Mouse (Mus musculus) cerebellum, postnatal 4 days (tissue): ENCODE data around the gene Arid4b.
A peak's percentile ranks its signal among the peaks of the same experiment; 100 is the strongest.
"Not testable (repeated sequence)": the region's sequence is repeated elsewhere in the genome, so short reads cannot be mapped to it uniquely, and the experiment has no call there.

Source experiments
- DNase-seq, 2 experiments: peaks; one replicate each; pipeline ENCODE4 v3.0.0; 2022; ENCODE audit warnings: low spot score in 2 of 2, mixed read lengths in 1 of 2

The Arid4b gene

DNA sequence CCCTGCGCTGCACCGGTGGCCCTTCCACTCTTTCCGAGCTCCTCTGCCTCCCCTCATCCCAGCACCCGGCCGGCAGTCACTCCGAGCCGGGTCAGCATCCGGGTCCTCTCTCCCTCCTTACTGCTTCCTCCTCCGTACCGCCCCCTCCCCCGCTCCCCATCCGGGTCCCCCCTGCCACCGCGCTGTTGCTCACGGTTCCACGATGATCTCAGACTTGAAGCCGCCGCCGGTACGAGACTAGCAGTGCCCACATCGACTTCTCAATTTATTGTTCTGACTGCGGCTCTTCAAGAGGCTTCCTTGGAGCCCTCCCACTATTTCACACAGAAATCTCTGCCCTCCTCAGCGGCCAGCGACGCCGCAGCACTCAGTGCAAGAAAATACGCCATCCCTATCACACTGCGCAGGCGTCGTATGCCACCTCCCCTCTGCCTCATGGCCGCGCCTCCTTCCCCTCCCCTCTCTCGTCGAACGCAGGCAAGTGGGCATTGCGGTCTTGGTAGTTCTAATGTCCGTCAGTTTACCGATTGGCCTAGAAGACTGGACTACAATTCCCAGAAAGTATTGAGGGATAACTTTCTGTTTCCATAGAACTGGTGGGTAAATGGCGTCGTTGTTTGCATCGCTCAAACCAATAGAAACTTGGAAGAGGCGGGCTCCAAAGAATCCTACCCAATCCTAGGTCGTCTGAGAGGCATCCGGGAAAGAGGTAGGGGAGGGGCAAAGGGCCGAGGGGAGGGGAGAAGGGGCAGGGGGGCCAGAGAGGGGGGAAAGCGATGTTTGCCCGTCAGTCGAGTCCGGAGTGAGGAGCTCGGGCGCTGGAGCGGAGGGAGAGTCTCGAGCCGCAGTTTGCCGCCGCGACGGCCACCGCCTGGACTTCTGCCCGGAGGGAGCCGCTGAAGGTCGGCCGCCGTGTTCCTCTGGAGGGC is at the start of gene Arid4b, which contains the start of gene Ggps1:
Gene Arid4b (plus strand): TSS at position 220 of the 929 bp plus-strand sequence.
Gene Ggps1 (minus strand): TSS at position 476 of the 929 bp plus-strand sequence.
- peak; percentile 74 to 88 for DNase-seq

DNA sequence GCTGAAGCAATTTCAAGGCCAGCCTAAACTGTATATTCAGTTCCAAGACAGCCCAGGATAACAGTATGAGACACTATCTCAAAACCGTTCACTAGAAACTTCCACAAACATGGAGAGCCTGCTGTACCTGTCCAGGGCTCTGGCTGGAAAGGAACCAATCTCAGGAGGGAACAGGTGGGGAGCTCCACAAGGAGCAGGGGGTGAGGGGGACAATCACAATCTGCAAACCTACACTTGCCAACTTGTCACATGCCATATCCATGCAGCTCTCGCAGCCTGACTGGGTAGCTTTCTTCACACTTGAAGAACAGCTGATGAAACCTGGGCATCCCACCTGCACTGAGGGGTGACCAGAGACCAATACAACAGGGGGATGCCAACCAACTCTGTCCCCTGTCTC is 49.0 kb upstream of the Arid4b start:
- DNase-seq = no peak

GRCm38 (mm10) chr13:14014540-14014939 is 48.5 kb upstream of the Arid4b start:
- DNase-seq = no peak

GRCm38 (mm10) chr13:14015609-14016008 is 47.4 kb upstream of the Arid4b start:
- DNase-seq = no peak

GRCm38 (mm10) chr13:14018283-14018682 is 44.7 kb upstream of the Arid4b start:
- DNase-seq = no peak

- no peak for DNase-seq
Measured at GRCm38 (mm10) chr13:14018852-14019251, 44.2 kb upstream of the Arid4b start.

GRCm38 (mm10) chr13:14021417-14021816 is 41.6 kb upstream of the Arid4b start:
- DNase-seq = not testable (repeated sequence)

- DNase-seq = no peak
Measured at GRCm38 (mm10) chr13:14025554-14025953, 37.5 kb upstream of the Arid4b start.

GRCm38 (mm10) chr13:14026154-14026820 is 36.7 kb upstream of the Arid4b start:
- DNase-seq = no peak

GRCm38 (mm10) chr13:14033309-14034072 is 29.5 kb upstream of the Arid4b start:
- no peak for DNase-seq

- no peak for DNase-seq
Measured at GRCm38 (mm10) chr13:14034073-14034348, 29.0 kb upstream of the Arid4b start.

- DNase-seq = not testable (repeated sequence)
Measured at GRCm38 (mm10) chr13:14035352-14035751, 27.7 kb upstream of the Arid4b start.

GRCm38 (mm10) chr13:14035875-14036630 is 27.0 kb upstream of the Arid4b start:
- DNase-seq = no peak

DNA sequence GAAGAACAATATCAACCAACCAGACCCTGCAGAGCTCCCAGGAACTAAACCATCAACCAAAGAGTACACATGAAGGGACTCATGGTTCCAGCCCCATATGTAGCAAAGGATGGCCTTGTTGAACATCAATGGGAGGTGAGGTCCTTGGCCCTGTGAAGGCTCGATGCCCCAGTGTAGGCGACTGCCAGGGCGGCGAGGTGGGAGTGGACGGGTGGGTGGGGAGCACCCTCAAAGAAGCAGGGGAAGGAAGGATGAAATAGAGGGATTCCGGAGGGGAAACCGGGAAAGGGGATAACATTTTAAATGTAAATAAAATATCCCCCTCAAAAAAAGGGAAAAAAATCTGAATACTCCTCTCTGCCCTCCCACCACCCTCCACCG is 24.1 kb upstream of the Arid4b start:
- no peak for DNase-seq

DNA sequence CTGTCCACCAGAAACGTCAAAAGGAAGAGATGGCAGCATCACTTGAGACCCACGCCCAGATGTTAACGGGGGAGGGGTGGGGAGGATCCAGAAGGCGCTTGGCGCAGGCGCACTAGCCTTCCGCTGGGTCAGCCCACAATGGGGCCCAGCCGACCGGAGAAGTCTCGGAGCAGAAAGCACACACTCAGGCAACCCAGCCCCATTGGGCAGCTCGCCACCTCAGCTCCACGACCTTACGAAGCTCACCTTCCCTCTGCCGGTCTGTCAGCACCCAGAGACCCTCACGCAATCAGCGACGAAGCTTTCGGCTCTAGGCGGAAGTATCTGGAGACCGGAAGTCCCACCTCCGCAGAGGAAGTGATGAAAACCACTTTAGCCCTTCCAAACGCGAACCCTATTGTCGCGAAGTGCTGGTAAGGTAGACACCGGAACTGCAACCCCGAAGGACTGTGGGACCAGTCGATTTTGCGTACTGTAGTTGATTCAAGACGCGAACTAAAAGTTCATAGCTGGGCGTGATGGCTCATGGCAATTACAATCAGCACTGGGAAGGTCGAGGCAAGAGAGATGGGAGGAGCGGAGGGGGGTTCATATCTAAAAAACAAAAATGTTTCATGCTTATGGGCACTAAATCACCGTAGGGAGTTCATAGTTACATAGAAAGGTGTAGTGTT is 23.6 kb upstream of the Arid4b start, which contains the start of gene Tbce:
Gene Tbce (minus strand): TSS at position 347 of the 674 bp plus-strand sequence.
- peak; percentile 70 to 88 for DNase-seq

- no peak for DNase-seq
Measured at GRCm38 (mm10) chr13:14040186-14040585, 22.8 kb upstream of the Arid4b start.

GRCm38 (mm10) chr13:14043851-14044250 is 19.2 kb upstream of the Arid4b start:
- no peak for DNase-seq

- DNase-seq = no peak
Measured at GRCm38 (mm10) chr13:14044521-14044920, 18.5 kb upstream of the Arid4b start.

- no peak for DNase-seq
Measured at GRCm38 (mm10) chr13:14049878-14050277, 13.2 kb upstream of the Arid4b start.

GRCm38 (mm10) chr13:14056801-14057200 is 6.2 kb upstream of the Arid4b start:
- no peak for DNase-seq

DNA sequence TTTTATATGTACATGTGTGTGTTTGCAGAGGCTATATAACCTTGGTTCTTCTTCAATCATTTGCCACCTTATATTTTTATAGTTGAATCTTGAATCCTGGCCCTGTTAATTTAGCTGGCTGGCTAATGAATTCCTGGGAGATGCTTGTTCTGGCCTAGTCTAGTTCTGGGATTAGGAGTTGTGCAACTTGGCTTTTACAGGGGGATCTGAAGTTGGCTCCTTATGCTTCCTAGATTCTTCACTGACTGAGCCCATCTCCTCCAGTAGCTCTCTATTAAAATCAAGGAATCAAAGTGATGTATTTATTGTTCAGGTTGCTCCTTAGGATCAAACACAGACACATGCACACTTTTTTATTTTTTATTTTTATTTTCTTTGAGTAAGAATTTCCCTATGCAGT is 3.5 kb upstream of the Arid4b start:
- no peak for DNase-seq
